In the genomic region with DNA sequence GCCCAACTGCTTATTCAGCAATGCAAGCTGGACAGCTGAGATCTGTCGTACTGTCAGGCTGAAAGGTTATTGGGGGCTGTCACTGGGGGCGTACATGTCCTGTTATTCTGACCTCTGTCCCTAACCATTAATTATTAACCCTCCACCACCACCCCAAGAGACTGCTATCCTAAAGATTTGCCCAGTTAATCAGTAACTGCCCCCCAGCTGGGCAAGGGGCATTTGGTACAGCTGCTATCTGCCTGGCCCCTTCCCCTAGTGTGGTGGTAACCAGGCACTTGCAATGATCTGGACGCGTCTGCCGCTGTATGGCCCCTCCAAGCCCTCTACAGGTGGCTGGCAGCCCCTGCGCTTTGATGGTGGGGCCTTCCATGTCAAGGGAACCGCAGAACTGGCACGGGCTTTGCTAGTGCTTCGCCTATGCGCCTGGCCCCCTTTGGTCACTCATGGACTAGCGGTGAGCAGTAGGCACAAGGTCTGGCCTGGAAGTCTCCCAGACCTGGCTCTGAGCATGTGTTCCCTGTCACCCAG, we compare ENCODE assay signal across 13 mouse cellular contexts. TPM values are rescaled to one million over a fixed set of nuclear protein-coding genes. Genes with fewer than 3 reads are reported as not detected.
A peak's percentile ranks its signal among the peaks of the same experiment; 100 is the strongest.
DNase-seq lines count a peak whose midpoint lies in the region; ATAC-seq lines count a peak whose summit lies in the region.
"Had no signal": no experiment of that assay in that cellular context is flagged by ENCODE, and none has a peak within 500 bp of the region (broad histone marks: within the 10 kb centered on the region; RNA-seq: fewer than 3 reads in every experiment).

TSS of gene Prodh2 (plus strand) at position 222 of the 531 bp plus-strand sequence.

- no peak within 1 kb of the TSS for H3K27ac ChIP-seq in midbrain, embryonic 13.5 days

- WGBS in midbrain, embryonic 13.5 days = 72% methylated on average over 11 of the region's 11 CpGs

- no peaks in the 10 kb centered on the region for H3K36me3 ChIP-seq in midbrain, embryonic 13.5 days

- ATAC-seq in midbrain, embryonic 13.5 days = no peak
- ATAC-seq: hindbrain, embryonic 16.5 days had no signal

- DNase-seq in thymus, postnatal 4 days = peak; percentile 26
- DNase-seq in thymus, postnatal 10 days (ENCODE audit: low spot score in 2 of 2) = no peak
- DNase-seq in kidney, adult 8-10 months = peak; percentile 70 to 85
- DNase-seq in liver = peak; percentile 36
- DNase-seq in yolk sac, embryonic 10.5 days (ENCODE audit: low spot score) = peak; percentile 87
- DNase-seq in urinary bladder, postnatal 4 days (ENCODE audit: low spot score in 2 of 2) = no peak
- DNase-seq in layer of hippocampus, postnatal 10 days (ENCODE audit: low spot score in 2 of 2) = no peak

- H3K4me2 ChIP-seq in midbrain, embryonic 13.5 days (replicated peaks) = no peak within 1 kb of the TSS
- H3K4me2 ChIP-seq: lung, embryonic 14.5 days had no signal

- H3K27me3 ChIP-seq in midbrain, embryonic 13.5 days = peaks cover 9% of the 10 kb centered on the region; the same call in 1 of the 2 replicates

- no peak within 1 kb of the TSS for H3K4me3 ChIP-seq in midbrain, embryonic 13.5 days (replicated peaks)
- H3K4me3 ChIP-seq: megakaryocyte, embryonic 14.5 days had no signal

- H3K4me1 ChIP-seq in midbrain, embryonic 13.5 days (replicated peaks) = no peaks in the 10 kb centered on the region

- no peak within 1 kb of the TSS for H3K9ac ChIP-seq in midbrain, embryonic 13.5 days (replicated peaks)
- H3K9ac ChIP-seq: lung, embryonic 14.5 days had no signal

- H3K9me3 ChIP-seq in midbrain, embryonic 13.5 days = no peaks in the 10 kb centered on the region

RNA-seq across cellular contexts. Expression of gene Prodh2, which starts in this region (rescaled TPM):
- polyA plus RNA-seq in midbrain, embryonic 13.5 days (2015; fragmentation: Nextera tagmentation; extraction: Ambion mirVana) = not detected in 2 replicates
- total RNA-seq in layer of hippocampus, postnatal 10 days (2021) = under 1 TPM in 1 of 2 experiments, not detected in 1; 0.69 TPM
- total RNA-seq: gastrocnemius, postnatal 36 days had no signal
- polyA plus RNA-seq: heart, postnatal 0 days; hindbrain, embryonic 16.5 days; lung, embryonic 14.5 days had no signal

Comparison
In these comparisons a context has a peak if more than half of its experiments do, and no peak if none do; other contexts are left out.
1. DNase-seq: peak in thymus, postnatal 4 days (single experiment), kidney, adult 8-10 months (2 of 2), liver (single experiment) and yolk sac, embryonic 10.5 days (single experiment); none in thymus, postnatal 10 days (0 of 2), urinary bladder, postnatal 4 days (0 of 2) and layer of hippocampus, postnatal 10 days (0 of 2).